Mouse (Mus musculus) adrenal gland, postnatal 25 days (tissue): ENCODE data around the gene Ror2. TPM values are rescaled to one million over a fixed set of nuclear protein-coding genes. Genes with fewer than 3 reads are reported as not detected.
"Not testable (repeated sequence)": the region's sequence is repeated elsewhere in the genome, so short reads cannot be mapped to it uniquely, and the experiment has no call there.

ENCODE experiments used
- DNase-seq: peaks from one replicate; pipeline ENCODE4 v3.0.0; 2021; ENCODE audit warnings: mixed read lengths
- long read RNA-seq: library from polyadenylated mRNA; stranded (forward); transcript quantifications from one replicate; pipeline ENCODE4 v2.0.0, GENCODE M21; 2021
- total RNA-seq: library from RNA; stranded (reverse); gene quantifications from 2 replicates; pipeline ENCODE4 v1.2.3, GENCODE M21; 2021

Ror2 gene
- total RNA-seq = 6.7 and 7.8 TPM in 2 replicates
- long read RNA-seq, partial matches to known transcripts = 1 of 4 reads
- long read RNA-seq, other reads (novel, unspliced or antisense) = 3 of 4 reads

- peak; percentile 80 for DNase-seq
These were observed at the start of gene Ror2 for GRCm38 (mm10) chr13:53285756-53286361. Gene Ror2 (minus strand): TSS chr13:53286124.

DNA sequence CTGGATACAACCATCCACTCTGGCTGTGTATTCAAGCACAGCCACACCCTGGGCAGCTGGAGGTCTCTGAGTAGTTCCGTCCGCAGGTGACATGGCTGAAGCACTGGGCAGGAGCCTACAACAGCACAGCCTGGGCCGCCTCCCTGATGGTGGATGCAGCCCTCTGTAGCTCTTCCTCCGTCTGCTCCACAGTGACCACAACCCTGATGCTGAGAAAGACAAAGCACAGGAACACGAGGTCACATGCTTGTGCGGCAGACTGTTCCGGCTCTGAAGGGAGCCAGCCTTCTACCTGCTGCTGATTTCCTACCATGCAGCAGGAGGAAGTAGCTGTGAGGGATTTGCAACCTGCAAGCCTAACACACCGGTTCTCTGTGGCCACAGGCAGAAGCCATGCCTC is 47.8 kb upstream of the Ror2 start:
- no peak for DNase-seq

DNA sequence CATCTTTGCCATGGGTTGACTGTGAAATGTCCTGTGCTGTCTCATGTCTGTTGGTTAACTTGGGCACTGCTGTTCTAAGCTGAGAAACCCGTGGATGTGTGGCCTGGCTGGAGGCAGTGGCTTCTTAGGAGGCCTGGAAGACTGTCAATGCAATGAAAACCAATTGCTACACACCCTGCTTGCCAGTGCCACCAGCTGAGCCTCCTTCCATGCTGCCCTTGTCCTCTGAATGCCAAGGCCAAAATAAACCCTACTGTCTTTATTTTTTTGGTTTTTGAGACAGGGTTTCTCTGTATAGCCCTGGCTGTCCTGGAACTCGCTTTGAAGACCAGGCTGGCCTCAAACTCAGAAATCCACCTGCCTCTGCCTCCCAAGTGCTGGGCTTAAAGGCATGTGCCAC is 44.3 kb upstream of the Ror2 start:
- DNase-seq = no peak

DNA sequence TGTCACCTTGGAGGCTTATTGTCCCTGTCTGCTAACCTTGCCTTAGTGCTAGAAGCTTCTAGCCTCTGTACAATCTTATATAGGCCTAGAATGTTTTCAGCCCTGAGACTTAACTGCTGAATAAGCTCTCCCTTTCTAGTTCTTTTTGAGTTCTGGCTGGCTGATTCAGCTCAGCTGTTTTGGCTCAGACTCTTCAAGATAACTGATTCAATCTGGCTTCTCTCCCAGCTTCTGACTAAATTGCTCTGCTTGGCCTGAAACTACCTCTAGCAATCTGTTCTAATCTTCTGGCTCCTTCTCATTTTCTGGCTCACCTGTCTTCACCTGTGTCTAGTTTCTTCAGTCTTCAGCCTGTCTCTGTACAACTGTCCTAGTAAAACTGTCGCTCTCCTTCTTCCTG is 39.6 kb upstream of the Ror2 start:
- no peak for DNase-seq

GRCm38 (mm10) chr13:53323661-53324060 is 37.7 kb upstream of the Ror2 start:
- no peak for DNase-seq

GRCm38 (mm10) chr13:53320899-53321298 is 35.0 kb upstream of the Ror2 start:
- no peak for DNase-seq

GRCm38 (mm10) chr13:53316515-53317295 is 30.8 kb upstream of the Ror2 start:
- DNase-seq = no peak

- not testable (repeated sequence) for DNase-seq
These were observed 29.8 kb upstream of the Ror2 start for GRCm38 (mm10) chr13:53315757-53316156.

GRCm38 (mm10) chr13:53310442-53310841 is 24.5 kb upstream of the Ror2 start:
- DNase-seq = no peak

GRCm38 (mm10) chr13:53309661-53310160 is 23.8 kb upstream of the Ror2 start:
- peak; percentile 18 for DNase-seq

GRCm38 (mm10) chr13:53309148-53309547 is 23.2 kb upstream of the Ror2 start:
- no peak for DNase-seq

GRCm38 (mm10) chr13:53306836-53307235 is 20.9 kb upstream of the Ror2 start:
- DNase-seq = no peak

DNA sequence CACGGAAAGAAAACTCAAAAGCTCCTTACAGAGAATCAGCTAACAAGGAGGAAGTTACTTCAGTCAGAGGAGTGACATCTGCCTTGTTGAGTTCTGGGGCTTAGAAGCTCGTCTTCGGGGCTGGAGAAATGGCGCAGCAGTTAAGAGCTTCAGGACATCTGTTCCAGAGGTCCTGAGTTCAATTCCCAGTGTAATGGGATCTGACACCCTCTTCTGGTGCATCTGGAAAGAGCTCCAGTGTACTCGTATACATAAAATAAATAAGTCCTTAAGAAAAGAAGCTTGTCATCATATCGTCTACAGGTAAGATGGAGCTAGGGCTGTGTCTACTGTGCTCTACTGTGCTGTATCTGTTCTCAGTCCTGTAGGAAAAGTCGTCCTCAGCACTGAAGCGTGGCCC is 19.3 kb upstream of the Ror2 start:
- DNase-seq = no peak

DNA sequence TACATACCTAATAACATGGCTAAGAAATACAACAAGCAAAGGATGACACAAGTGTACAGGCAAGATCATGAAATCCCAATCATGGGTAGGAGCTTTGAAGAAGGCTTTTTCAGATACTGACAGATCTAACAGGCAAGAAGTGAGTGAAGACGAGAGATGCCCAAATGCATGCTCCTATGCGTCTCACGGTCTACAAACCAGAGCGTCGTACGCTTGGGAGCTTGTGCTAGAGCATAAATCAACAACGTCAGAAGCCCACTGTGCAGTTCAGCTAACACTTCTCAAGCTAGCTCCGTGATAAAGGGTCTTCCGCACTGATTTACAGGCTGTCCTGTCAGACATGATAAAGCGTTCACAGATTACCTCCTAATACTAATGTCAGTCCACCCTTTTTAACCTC is 16.8 kb upstream of the Ror2 start:
- DNase-seq = no peak

- DNase-seq = no peak
These were observed 7.1 kb upstream of the Ror2 start for GRCm38 (mm10) chr13:53293065-53293464.

GRCm38 (mm10) chr13:53292244-53292643 is 6.3 kb upstream of the Ror2 start:
- no peak for DNase-seq

DNA sequence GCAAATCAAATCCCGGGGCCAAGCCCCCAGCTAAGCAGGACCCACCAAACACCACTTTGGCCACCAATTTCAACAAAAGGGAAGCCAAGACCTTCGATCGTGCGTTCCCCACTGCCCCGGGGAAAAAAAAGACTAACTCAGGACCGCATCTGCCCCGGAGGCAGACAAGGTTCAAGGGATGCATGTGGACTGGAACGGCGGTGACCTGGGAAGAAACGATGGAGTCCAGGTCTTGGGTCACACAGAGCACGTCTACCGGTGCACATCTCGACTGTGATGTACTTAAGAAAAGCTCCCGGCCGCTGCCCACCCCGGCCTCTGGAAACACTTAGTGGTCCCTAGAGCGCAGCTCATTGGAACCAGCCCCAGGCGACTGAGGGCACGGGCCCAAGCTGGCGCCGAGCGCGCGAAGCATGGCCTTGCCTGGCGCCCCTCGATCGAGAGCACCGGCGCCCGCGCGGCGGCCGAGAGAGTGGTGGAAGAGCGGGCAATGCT is 616 bp downstream of the Ror2 start:
- DNase-seq = peak; percentile 39

- DNase-seq = no peak
These were observed 1.2 kb downstream of the Ror2 start for GRCm38 (mm10) chr13:53284740-53285191.

DNA sequence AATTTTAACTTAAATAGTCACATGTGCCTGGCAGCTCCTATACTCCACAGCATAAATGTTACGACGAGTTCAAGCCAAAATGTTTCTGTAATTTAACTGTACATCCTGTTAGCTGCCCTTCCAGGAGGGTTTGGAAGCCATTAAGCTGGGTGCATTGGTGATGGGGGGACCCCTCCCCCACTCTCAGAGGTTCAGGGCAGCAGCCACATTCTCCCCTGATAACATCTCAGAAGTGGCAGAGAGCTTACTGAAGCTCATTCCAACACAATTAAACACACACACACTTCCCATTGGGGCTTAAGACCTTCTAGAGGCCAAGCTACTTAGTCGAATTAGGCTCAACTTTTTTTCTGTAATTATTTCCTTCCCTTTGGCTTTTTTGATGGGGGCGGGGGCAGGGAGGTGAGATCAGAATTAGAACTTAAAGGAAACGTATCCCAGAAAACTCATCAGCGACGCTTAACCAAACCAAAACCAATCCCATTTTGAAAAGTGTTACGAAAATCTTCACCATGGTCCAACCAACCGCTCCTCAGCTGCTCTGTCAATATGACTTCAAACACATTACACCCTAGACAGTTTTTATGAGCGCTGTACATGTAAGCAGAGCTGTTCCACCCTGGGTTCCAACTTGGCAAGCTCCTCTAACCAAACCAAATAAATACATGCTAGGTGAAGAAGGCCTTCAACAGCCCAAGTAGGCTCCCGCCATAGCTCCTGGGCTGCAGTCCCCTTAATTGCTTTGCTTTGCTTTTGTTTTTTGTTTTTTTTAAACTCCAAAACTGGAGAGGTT is 4.1 kb downstream of the Ror2 start:
- no peak for DNase-seq

DNA sequence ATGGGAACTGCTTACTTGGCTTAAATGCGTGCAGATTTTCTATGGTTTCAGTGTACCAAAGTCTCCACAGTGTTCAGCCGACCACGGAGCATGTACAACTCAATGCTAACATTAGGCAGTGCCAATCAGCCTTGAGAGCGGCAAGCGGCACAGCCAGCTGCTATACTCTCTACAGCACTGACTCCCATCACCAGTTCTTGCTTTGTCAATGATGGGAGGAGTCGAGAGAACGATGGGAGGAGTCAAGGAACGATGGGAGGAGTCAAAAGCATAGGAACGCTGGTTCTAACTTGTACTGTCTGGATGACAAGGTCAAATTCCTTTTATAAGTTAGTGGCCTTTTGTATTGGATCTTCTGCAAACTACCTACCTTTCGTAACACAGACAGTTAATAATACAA is 7.0 kb downstream of the Ror2 start:
- no peak for DNase-seq

DNA sequence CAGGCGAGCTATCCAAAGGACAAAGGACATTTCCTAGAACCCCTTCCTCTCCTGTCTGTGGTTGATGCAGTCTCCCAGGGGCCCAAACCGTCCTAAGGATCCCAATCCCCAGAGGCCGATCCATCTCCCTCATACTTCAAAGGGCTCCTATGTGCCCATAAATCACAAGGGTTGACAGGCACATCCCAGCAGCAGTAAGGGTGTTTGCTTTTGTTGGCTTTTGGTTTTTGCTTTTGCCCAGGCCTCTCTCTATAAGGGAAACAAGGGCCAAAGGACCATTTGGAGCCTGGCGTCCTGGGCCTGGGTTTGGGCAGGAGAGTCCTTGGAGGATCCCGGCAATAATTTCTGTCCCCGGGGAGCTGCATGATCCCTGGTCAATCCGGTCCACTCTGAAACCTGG is 9.5 kb downstream of the Ror2 start:
- no peak for DNase-seq

DNA sequence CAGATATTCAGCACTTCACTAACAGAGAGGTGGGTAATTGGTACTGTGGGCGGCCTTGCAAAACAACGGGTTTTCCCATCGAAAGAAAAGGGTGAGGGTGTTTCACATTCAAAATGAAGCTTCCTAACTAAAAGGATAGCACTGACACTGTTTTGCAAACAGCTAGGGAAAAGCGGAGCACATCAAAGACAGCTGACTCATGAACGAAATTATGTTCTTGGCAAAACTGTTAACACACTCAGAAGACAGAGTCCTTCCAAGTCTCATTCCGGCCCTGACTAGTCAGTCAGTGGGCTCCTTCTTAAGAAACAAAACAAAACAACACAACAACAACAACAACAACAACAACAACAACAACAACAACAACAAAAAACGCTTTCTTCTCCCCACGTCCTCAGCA is 10.1 kb downstream of the Ror2 start:
- DNase-seq = no peak

DNA sequence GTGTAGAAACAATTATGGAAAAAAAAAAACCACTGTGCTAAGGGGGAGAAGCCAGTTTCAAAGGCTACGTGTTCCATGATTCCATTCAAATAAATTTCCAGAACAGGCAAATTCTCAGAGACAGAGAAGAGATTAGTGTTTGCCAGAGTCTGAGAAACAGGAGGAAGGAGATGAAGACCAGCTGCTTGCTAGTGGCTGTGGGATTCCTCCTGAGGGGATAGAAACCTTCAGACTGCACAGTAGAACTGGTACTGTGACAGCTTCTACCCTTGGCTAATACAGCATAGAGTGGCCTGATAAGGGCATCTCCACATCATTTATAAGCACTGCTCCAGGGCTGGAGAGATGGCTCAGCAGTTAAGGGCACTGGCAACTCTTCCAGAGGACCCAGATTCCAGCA is 11.2 kb downstream of the Ror2 start:
- DNase-seq = no peak
